Mouse (Mus musculus): Measurements from ENCODE around the gene Zfhx2. TPM values are rescaled to one million over a fixed set of nuclear protein-coding genes. Genes with fewer than 3 reads are reported as not detected.
A peak's percentile ranks its signal among the peaks of the same experiment; 100 is the strongest.

Zfhx2 gene
- polyA plus RNA-seq, 1 experiment = 7.1 TPM

- TF ChIP-seq POLR2A (IDR thresholded peaks at IDR 0.05; ENCODE audit: borderline replicate concordance, low read depth, low read length) (no peak), CTCF (IDR thresholded peaks at IDR 0.05; ENCODE audit: low read depth, low read length) (no peak)
- H3K27ac ChIP-seq (ENCODE audit: insufficient read depth, low read depth, low read length) = no peak overlapping the region
- H3K4me1 ChIP-seq (ENCODE audit: control insufficient read depth, insufficient read depth, low read length) = peaks cover 14% of the 10 kb centered on the region
- no peak overlapping the region for H3K4me3 ChIP-seq (ENCODE audit: insufficient read depth, low read length)
Observed at GRCm38 (mm10) chr14:55083481-55083880, 8.6 kb downstream of the Zfhx2 start.

- no peak overlapping the region for H3K4me3 ChIP-seq (ENCODE audit: insufficient read depth, low read length)
- TF ChIP-seq CTCF (IDR thresholded peaks at IDR 0.05; ENCODE audit: low read depth, low read length) (no peak), POLR2A (IDR thresholded peaks at IDR 0.05; ENCODE audit: borderline replicate concordance, low read depth, low read length) (no peak)
- H3K4me1 ChIP-seq (ENCODE audit: control insufficient read depth, insufficient read depth, low read length) = peaks cover 13% of the 10 kb centered on the region
- H3K27ac ChIP-seq (ENCODE audit: insufficient read depth, low read depth, low read length) = no peak overlapping the region
Observed at GRCm38 (mm10) chr14:55081105-55081504, 11.0 kb downstream of the Zfhx2 start.

- H3K27ac ChIP-seq (ENCODE audit: insufficient read depth, low read depth, low read length) = no peak overlapping the region
- no peaks in the 10 kb centered on the region; the same call in 1 of the 2 replicates for H3K4me1 ChIP-seq (ENCODE audit: control insufficient read depth, insufficient read depth, low read length)
- no peak for TF ChIP-seq POLR2A (IDR thresholded peaks at IDR 0.05; ENCODE audit: borderline replicate concordance, low read depth, low read length)
- TF ChIP-seq CTCF (IDR thresholded peaks at IDR 0.05; ENCODE audit: low read depth, low read length) = peak; percentile 96
- H3K4me3 ChIP-seq (ENCODE audit: insufficient read depth, low read length) = no peak overlapping the region
Observed at GRCm38 (mm10) chr14:55079214-55079970, 12.7 kb downstream of the Zfhx2 start.

DNA sequence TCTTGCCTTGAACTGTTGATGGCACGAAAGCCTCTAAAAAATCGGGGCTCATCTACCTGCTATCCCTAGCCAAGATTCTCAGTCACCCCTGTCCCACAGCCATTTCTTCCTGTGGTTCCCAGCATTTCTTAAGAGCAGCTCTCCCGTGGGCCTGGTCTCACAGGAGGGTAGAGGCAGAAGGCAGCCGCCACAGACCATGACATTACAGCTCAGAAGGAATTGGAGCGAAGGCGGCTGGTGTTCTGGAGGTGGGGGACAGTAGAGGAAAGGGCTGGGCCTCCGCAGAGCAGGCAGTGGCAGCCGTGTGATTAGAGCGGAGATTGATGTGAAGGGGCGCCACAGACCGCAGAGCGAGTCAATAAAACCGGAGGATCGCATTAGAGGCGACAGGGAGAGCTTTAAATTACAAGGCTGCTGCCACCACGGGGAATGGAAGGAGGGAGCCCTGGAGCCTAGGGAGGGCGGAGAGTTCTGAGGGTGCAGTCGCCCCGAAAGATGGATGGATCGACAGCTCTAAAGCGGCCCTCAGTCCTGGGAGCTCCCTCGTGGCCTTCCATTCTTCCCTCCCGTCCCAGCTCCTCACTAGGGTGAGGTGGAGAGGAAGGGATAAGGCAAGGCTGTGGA is 13.6 kb downstream of the Zfhx2 start:
- Histone ChIP-seq H3K4me1 (ENCODE audit: control insufficient read depth, insufficient read depth, low read length) (no peaks in the 10 kb centered on the region; the same call in 1 of the 2 replicates), H3K27ac (ENCODE audit: insufficient read depth, low read depth, low read length) (no peak overlapping the region), H3K4me3 (ENCODE audit: insufficient read depth, low read length) (no peak overlapping the region)
- TF ChIP-seq POLR2A (IDR thresholded peaks at IDR 0.05; ENCODE audit: borderline replicate concordance, low read depth, low read length) = no peak
- TF ChIP-seq CTCF (IDR thresholded peaks at IDR 0.05; ENCODE audit: low read depth, low read length) = no peak

DNA sequence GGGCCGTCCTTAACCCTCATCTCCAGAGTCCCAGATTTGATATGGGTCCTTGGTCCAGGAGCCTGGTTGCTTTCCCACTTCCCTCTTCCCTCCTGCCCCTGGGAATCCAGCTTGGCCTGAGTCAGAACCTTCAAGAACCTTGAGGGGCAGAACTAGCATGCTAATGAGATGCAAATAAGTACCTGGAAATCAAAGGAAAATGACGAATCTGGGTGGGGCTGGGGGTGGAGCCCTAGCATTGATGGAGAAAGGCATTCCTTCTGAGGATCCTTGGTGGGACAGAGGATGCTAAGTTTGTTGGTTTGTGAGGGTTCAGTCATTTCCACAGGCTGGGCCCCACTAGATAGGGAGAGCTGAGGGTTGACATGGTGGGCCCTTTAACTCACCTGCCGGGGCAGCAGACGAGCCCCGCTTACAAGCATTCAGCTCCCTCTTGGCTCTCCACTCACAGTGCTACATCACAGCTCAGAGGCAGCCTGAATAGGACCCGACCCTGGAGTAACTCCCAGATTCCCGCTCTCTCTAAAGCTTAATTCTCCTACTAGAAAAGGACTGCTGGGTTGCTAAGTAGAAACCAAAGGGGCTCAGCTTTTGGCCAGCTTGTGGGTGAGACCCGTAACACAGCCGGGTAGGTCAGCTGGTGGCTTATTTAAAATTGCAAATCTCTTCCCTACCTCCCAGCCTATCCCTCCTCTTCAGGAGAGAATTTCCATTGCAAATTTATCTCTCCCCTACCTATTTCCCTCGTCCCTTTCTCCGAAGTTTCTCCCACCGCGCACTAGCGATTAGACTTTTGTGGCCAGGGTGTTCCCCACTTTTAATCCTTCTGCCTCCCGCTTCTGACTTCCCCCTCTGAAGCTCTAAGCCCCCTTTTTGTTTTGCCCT is 14.4 kb downstream of the Zfhx2 start:
- Histone ChIP-seq H3K4me1 (ENCODE audit: control insufficient read depth, insufficient read depth, low read length) (no peaks in the 10 kb centered on the region; the same call in 1 of the 2 replicates), H3K4me3 (ENCODE audit: insufficient read depth, low read length) (no peak overlapping the region), H3K27ac (ENCODE audit: insufficient read depth, low read depth, low read length) (no peak overlapping the region)
- TF ChIP-seq CTCF (IDR thresholded peaks at IDR 0.05; ENCODE audit: low read depth, low read length) (no peak), POLR2A (IDR thresholded peaks at IDR 0.05; ENCODE audit: borderline replicate concordance, low read depth, low read length) (no peak)

GRCm38 (mm10) chr14:55076956-55077355 is 15.2 kb downstream of the Zfhx2 start:
- H3K27ac ChIP-seq (ENCODE audit: insufficient read depth, low read depth, low read length) = no peak overlapping the region

DNA sequence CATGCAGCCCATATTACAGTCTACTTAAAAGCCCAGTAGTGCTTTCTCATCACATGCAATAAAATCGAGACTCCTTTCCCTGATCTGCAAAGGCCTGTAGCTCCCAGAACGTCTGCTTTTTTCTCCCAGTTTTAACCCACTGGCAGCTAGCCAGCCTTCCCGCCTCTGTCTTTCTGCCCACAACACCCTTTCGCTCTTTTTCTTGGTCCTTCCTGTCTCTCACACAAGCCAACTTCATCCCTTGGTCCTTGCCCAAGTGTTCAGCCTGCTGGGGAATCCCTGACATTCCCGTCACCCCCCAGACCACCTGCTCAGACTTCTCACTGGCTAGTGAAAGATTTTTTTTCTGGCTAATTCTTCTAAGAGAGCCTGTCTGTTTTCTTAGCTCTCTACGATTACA is 15.9 kb downstream of the Zfhx2 start:
- Histone ChIP-seq H3K4me3 (ENCODE audit: insufficient read depth, low read length) (no peak overlapping the region), H3K4me1 (ENCODE audit: control insufficient read depth, insufficient read depth, low read length) (no peaks in the 10 kb centered on the region; the same call in 1 of the 2 replicates), H3K27ac (ENCODE audit: insufficient read depth, low read depth, low read length) (no peak overlapping the region)
- TF ChIP-seq CTCF (IDR thresholded peaks at IDR 0.05; ENCODE audit: low read depth, low read length) (no peak), POLR2A (IDR thresholded peaks at IDR 0.05; ENCODE audit: borderline replicate concordance, low read depth, low read length) (no peak)

More at GRCm38 (mm10) chr14:55076956-55077355, 15.2 kb downstream of the Zfhx2 start:
- TF ChIP-seq CTCF (IDR thresholded peaks at IDR 0.05; ENCODE audit: low read depth, low read length) (no peak), POLR2A (IDR thresholded peaks at IDR 0.05; ENCODE audit: borderline replicate concordance, low read depth, low read length) (no peak)
- no peaks in the 10 kb centered on the region; the same call in 1 of the 2 replicates for H3K4me1 ChIP-seq (ENCODE audit: control insufficient read depth, insufficient read depth, low read length)
- no peak overlapping the region for H3K4me3 ChIP-seq (ENCODE audit: insufficient read depth, low read length)

GRCm38 (mm10) chr14:55074416-55074815 is 17.7 kb downstream of the Zfhx2 start:
- TF ChIP-seq POLR2A (IDR thresholded peaks at IDR 0.05; ENCODE audit: borderline replicate concordance, low read depth, low read length) (no peak), CTCF (IDR thresholded peaks at IDR 0.05; ENCODE audit: low read depth, low read length) (no peak)
- no peak overlapping the region for H3K4me3 ChIP-seq (ENCODE audit: insufficient read depth, low read length)
- no peak overlapping the region for H3K27ac ChIP-seq (ENCODE audit: insufficient read depth, low read depth, low read length)

GRCm38 (mm10) chr14:55071756-55072155 is 20.4 kb downstream of the Zfhx2 start:
- TF ChIP-seq CTCF (IDR thresholded peaks at IDR 0.05; ENCODE audit: low read depth, low read length) = no peak
- TF ChIP-seq POLR2A (IDR thresholded peaks at IDR 0.05; ENCODE audit: borderline replicate concordance, low read depth, low read length) = no peak
- Histone ChIP-seq H3K4me3 (ENCODE audit: insufficient read depth, low read length) (no peak overlapping the region), H3K27ac (ENCODE audit: insufficient read depth, low read depth, low read length) (no peak overlapping the region), H3K4me1 (ENCODE audit: control insufficient read depth, insufficient read depth, low read length) (no peaks in the 10 kb centered on the region)

More at GRCm38 (mm10) chr14:55074416-55074815, 17.7 kb downstream of the Zfhx2 start:
- no peaks in the 10 kb centered on the region; the same call in 1 of the 2 replicates for H3K4me1 ChIP-seq (ENCODE audit: control insufficient read depth, insufficient read depth, low read length)
